Mouse (Mus musculus): ENCODE measurements around the gene Prkar2b.

Gene Prkar2b

GRCm38 (mm10) chr12:31967536-31967935 lies 93.6 kb downstream of the Prkar2b start:
- CTCF ChIA-PET: interaction anchor here (0.6 kb wide), 1 partner anchor 177 kb away, joined by 3 read pairs; no protein-coding TSS in a partner anchor

- CTCF ChIA-PET: interaction anchor here (0.6 to 1.1 kb wide), 3 partner anchors 15 to 268 kb away, joined by 3 to 6 read pairs (median 3); no protein-coding TSS in a partner anchor
Measured at GRCm38 (mm10) chr12:31966405-31966804, 94.7 kb downstream of the Prkar2b start.

- CTCF ChIA-PET: interaction anchor here (0.9 to 1.1 kb wide), 2 partner anchors 14 to 269 kb away, joined by 3 read pairs; no protein-coding TSS in a partner anchor
Measured at GRCm38 (mm10) chr12:31965517-31966212, 95.4 kb downstream of the Prkar2b start.

- CTCF ChIA-PET: no interaction called here
Measured at GRCm38 (mm10) chr12:31964074-31964473, 97.0 kb downstream of the Prkar2b start.

- CTCF ChIA-PET: no interaction called here
Measured at GRCm38 (mm10) chr12:31955843-31956242, 105.3 kb downstream of the Prkar2b start.

- CTCF ChIA-PET: interaction anchor here (0.6 to 1.1 kb wide), 4 partner anchors 15 to 93 kb away, joined by 3 to 5 read pairs (median 4); no protein-coding TSS in a partner anchor
Measured at GRCm38 (mm10) chr12:31950659-31951031, 110.5 kb downstream of the Prkar2b start.

GRCm38 (mm10) chr12:31949759-31950658 lies 111.1 kb downstream of the Prkar2b start, which contains the start of gene Hbp1:
TSS of gene Hbp1 (minus strand) at chr12:31950535.
- CTCF ChIA-PET: interaction anchor here (0.6 to 0.7 kb wide), 2 partner anchors 94 to 418 kb away, joined by 4 to 5 read pairs; no protein-coding TSS in a partner anchor

- CTCF ChIA-PET: interaction anchor here (0.6 to 0.9 kb wide), 5 partner anchors 18 to 878 kb away, joined by 3 to 6 read pairs (median 4); no protein-coding TSS in a partner anchor
Measured at GRCm38 (mm10) chr12:31949193-31949741, 111.8 kb downstream of the Prkar2b start.

- CTCF ChIA-PET: interaction anchor here (0.6 to 0.9 kb wide), 4 partner anchors 18 to 879 kb away, joined by 3 to 6 read pairs (median 4); no protein-coding TSS in a partner anchor
Measured at GRCm38 (mm10) chr12:31948101-31949000, 112.7 kb downstream of the Prkar2b start.

GRCm38 (mm10) chr12:31947476-31947875 lies 113.6 kb downstream of the Prkar2b start:
- CTCF ChIA-PET: no interaction called here

- CTCF ChIA-PET: no interaction called here
Measured at GRCm38 (mm10) chr12:31944405-31944804, 116.7 kb downstream of the Prkar2b start.

GRCm38 (mm10) chr12:31943020-31943654 lies 118.0 kb downstream of the Prkar2b start:
- CTCF ChIA-PET: no interaction called here

GRCm38 (mm10) chr12:31939026-31939425 lies 122.1 kb downstream of the Prkar2b start:
- CTCF ChIA-PET: no interaction called here

GRCm38 (mm10) chr12:31938391-31938997 lies 122.6 kb downstream of the Prkar2b start:
- CTCF ChIA-PET: no interaction called here

- CTCF ChIA-PET: no interaction called here
Measured at GRCm38 (mm10) chr12:31937613-31938012, 123.5 kb downstream of the Prkar2b start.

- CTCF ChIA-PET: no interaction called here
Measured at GRCm38 (mm10) chr12:31936657-31937300, 124.3 kb downstream of the Prkar2b start.

- CTCF ChIA-PET: no interaction called here
Measured at GRCm38 (mm10) chr12:31931818-31932217, 129.3 kb downstream of the Prkar2b start.

GRCm38 (mm10) chr12:31928498-31928897 lies 132.6 kb downstream of the Prkar2b start:
- CTCF ChIA-PET: no interaction called here

- CTCF ChIA-PET: no interaction called here
Measured at GRCm38 (mm10) chr12:31926661-31927061, 134.4 kb downstream of the Prkar2b start.

Measured in spleen, embryonic (tissue).